Mouse (Mus musculus) inflammation-experienced regulatory T-cells, adult 6 months (primary cell): ENCODE results near the gene Gm2244. TPM values are rescaled to one million over a fixed set of nuclear protein-coding genes. Genes with fewer than 3 reads are reported as not detected.
"Not testable (repeated sequence)": the region's sequence is repeated elsewhere in the genome, so short reads cannot be mapped to it uniquely, and the experiment has no call there.

Source experiments
- ATAC-seq: one replicate; pipeline ENCODE4 v1.8.0; 2017
- polyA plus RNA-seq, 3 experiments: library from polyadenylated mRNA; unstranded; fragments of 100-300 nt; shearing (Covaris generic); gene quantifications; one replicate each; pipeline ENCODE4 v1.2.1; 2017

Gm2244 gene
- 1 to 10 TPM in 1 of 3 experiments, under 1 TPM in 1, not detected in 1; 0.44 to 3.1 TPM for polyA plus RNA-seq

DNA sequence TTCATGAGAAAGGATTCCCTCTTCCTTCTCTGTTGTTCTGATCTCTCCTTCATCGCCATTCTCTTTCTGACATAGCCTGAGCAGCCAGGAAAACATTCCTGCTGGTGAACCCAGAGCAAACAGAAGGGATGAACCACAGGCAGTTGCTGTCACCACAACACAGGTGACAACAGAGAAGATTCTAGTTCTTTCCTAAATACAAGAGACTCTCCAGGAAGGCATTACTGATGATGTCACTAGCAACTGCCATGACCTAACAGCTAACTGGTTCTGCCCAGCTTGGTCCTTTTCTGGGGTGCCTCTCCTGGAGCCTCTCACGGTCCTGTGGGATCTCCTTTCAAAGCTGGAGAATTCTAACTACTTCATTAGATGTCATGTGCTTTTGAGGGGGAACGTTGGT is at the start of gene Gm2244:
Gene Gm2244, minus strand, starts transcription at position 101 of the 400 bp plus-strand sequence.
- ATAC-seq, result not testable (repeated sequence)

DNA sequence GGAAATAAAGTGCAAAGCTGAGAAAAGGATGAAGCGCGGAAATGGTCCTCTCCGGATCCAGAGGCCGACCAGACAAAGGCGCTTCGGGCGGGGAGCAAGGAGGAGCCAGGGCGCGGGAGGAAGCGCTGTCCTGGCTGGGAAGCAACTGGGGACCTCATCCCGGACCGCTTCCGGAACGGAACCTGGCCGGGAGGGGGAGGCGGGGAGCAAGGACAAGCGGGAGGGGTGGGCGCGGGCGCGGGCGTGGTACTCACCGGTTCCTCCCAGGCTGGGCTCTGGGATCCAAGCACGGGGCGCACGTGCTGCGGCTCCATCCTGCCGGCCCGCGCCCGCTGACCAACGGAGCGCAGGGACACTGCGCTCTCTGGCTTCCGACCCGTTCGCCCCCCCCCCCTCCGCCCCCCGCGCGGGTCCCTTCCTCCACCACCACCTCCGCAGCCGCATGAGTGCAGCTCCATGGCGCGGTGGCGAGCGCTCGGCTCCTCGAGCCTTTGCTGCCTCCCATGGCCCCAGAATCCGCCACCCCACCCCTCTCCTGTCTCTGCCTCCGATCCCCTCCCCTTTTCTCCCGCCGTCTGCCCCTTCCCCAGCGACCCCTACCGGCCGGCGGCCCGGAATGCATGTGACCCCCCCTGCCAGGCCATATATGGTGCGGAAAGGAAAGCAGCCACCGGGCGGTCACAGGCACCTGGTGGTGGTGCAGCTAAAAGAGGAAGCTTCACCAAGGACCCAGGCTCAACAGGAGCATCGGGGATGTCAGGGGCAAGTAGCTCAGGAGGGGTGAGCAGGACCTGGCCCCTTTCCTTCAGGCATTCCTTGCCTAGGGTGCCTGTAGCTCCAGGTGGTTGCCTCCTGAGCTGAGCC is 35.3 kb upstream of the Gm2244 start, which contains the start of gene Gm2237:
Gene Gm2237, minus strand, starts transcription at position 332 of the 864 bp plus-strand sequence.
- not testable (repeated sequence) for ATAC-seq

Other genes with a start within 250 kb of the Gm2244 start
- gene Gm21738, start 131.0 kb downstream of the Gm2244 start, polyA plus RNA-seq, result 10 to 100 TPM in 1 of 3 experiments, 1 to 10 TPM in 2; 2.7 to 15.9 (median 3.8) TPM
- gene Gm2237, start 35.2 kb upstream of the Gm2244 start, polyA plus RNA-seq, result 10 to 100 TPM in 2 of 3 experiments, 1 to 10 TPM in 1; 3.3 to 50.1 (median 11.8) TPM
- 1 to 10 TPM in 1 of 3 experiments, not detected in 2; 2.0 TPM for gene Gm5458, start 52.6 kb upstream of the Gm2244 start, polyA plus RNA-seq
- 1 to 10 TPM in 1 of 3 experiments, under 1 TPM in 2; 0.35 to 1.1 (median 0.70) TPM for gene Nid2, start 201.3 kb upstream of the Gm2244 start, polyA plus RNA-seq